Mouse (Mus musculus) kidney, embryonic 14.5 days (tissue): ENCODE measurements at regions not wholly inside any gene's neighbourhood (a gene's known extent, or its start where the extent isn't known, plus 50 kb on each side); places are given as distances from the start of the nearest gene placed in this dataset.
A peak's percentile ranks its signal among the peaks of the same experiment; 100 is the strongest.

ENCODE experiments used
- ATAC-seq: fragments of 200-750 bp; cut with Nextera tagmentation; 2 replicates; pipeline ENCODE4 v1.8.0; 2017; ENCODE audit warnings: moderate number of reproducible peaks, mild to moderate bottlenecking, moderate TSS enrichment, moderate library complexity; ENCODE audit not compliant: low FRiP score, low TSS enrichment
- H3K27ac ChIP-seq: fragments of 300-500 bp; sonication (generic); 2 replicates; pipeline ENCODE4 v1.5.1; 2014; ENCODE audit warnings: low read depth, mild to moderate bottlenecking, low read length, moderate library complexity, mixed read lengths
- H3K27me3 ChIP-seq: fragments of 300-500 bp; sonication (generic); 2 replicates; pipeline ENCODE4 v1.6.1; 2014; ENCODE audit warnings: mild to moderate bottlenecking, low read length; ENCODE audit not compliant: control insufficient read depth, insufficient read depth
- H3K36me3 ChIP-seq: fragments of 300-500 bp; sonication (generic); 2 replicates; pipeline ENCODE4 v1.6.1; 2014; ENCODE audit warnings: low read length, mixed read lengths; ENCODE audit not compliant: control insufficient read depth, insufficient read depth
- H3K4me1 ChIP-seq: fragments of 300-500 bp; sonication (generic); 2 replicates; pipeline ENCODE4 v1.6.1; 2014; ENCODE audit warnings: low read length, mixed read lengths; ENCODE audit not compliant: control insufficient read depth, insufficient read depth
- H3K4me2 ChIP-seq: fragments of 300-500 bp; sonication (generic); replicated peaks from 2 replicates; pipeline ENCODE4 v1.6.1; 2014; ENCODE audit warnings: low read depth, mild to moderate bottlenecking, low read length
- H3K4me3 ChIP-seq: fragments of 300-500 bp; sonication (generic); 2 replicates; pipeline ENCODE4 v1.5.1; 2014; ENCODE audit warnings: mild to moderate bottlenecking, low read length
- H3K9ac ChIP-seq: fragments of 300-500 bp; sonication (generic); 2 replicates; pipeline ENCODE4 v1.6.1; 2014; ENCODE audit warnings: low read depth, mild to moderate bottlenecking, low read length, moderate library complexity
- H3K9me3 ChIP-seq: fragments of 300-500 bp; sonication (generic); 2 replicates; pipeline ENCODE4 v1.6.1; 2016; ENCODE audit warnings: low read length; ENCODE audit not compliant: control insufficient read depth
- WGBS: fragments of 180-500 bp; shearing (Covaris S2); extraction: QIAGEN DNeasy Blood & Tissue Kit; methylation state at CpG from one replicate; pipeline ENCODE4 v1.1.7; 2014; 5-methylcytosine and 5-hydroxymethylcytosine counted together

DNA sequence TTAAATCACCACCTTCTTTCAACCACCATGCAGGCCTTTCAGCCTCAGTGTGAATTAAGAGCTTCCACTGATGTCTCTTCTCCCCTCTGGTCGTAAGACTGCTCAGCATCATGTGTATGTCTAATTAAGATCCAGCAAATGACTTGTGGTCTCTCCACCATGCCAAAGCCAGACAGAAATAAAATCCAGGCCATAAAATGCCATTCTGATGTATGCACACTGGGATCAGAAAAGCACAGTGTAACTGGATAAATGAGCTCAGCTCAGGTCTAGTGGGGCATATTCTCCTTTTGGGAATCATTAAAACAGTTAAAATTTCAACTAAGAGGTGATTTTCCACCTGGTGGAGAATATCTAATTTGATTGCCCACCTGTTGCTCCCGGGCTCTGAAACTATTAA lies 136.5 kb downstream of the Slc5a7 start:
- H3K27ac ChIP-seq, result no peak overlapping the region
- H3K36me3 ChIP-seq, result no peaks in the 10 kb centered on the region
- H3K27me3 ChIP-seq, result no peaks in the 10 kb centered on the region
- 37% methylated on average over 2 of the region's 2 CpGs for WGBS
- peak; percentile 71 for ATAC-seq
- H3K4me1 ChIP-seq, result no peaks in the 10 kb centered on the region; the same call in 1 of the 2 replicates
- no peak overlapping the region for H3K4me2 ChIP-seq
- no peak overlapping the region for H3K9ac ChIP-seq
- H3K4me3 ChIP-seq, result no peak overlapping the region
- no peaks in the 10 kb centered on the region for H3K9me3 ChIP-seq

DNA sequence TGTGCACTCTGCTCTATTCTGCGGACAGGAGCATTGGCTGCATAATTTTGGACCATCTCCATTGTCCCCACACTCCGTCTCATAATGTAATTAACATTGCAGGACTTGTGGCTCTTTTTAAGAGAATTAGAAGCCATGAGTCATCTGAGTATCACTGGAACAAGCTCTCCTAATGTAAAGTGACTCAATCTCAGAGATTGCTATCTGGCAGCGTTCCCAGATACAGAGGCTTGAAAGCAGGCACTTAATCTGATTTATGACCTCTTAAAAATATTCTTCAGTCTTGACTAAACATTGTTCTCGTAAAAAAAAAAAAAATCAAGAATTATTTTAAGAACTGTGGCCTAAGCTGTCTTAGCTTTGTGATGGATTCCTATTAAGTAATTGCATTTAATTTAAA lies 140.1 kb downstream of the Slc5a7 start:
- H3K27me3 ChIP-seq, result no peaks in the 10 kb centered on the region
- peak; percentile 81 for ATAC-seq
- no peak overlapping the region for H3K27ac ChIP-seq
- no peaks in the 10 kb centered on the region for H3K36me3 ChIP-seq
- H3K9ac ChIP-seq, result no peak overlapping the region
- no peaks in the 10 kb centered on the region; the same call in 1 of the 2 replicates for H3K4me1 ChIP-seq
- H3K4me3 ChIP-seq, result no peak overlapping the region
- H3K4me2 ChIP-seq, result no peak overlapping the region
- no peaks in the 10 kb centered on the region for H3K9me3 ChIP-seq
- 22% methylated on average over 4 of the region's 4 CpGs for WGBS

DNA sequence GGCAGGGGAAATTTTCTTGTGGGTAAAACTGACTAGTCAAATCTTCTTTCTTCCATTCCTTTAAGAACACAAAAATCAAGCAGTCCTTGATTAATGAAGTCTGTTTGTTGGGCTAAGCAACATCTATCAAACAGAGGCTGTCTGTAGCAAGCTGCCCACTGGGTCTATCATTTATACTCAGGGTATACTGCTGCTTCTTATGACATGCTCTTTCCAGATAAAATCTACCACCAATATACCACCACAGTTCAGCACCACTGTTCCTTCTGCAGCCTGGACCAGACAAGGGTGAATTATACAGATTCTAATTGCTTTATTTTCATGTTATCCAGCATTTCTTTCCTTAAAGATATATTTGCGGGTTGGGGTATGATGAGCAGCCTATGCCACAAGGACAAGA lies 140.5 kb downstream of the Slc5a7 start:
- H3K9me3 ChIP-seq, result no peaks in the 10 kb centered on the region
- H3K36me3 ChIP-seq, result no peaks in the 10 kb centered on the region
- ATAC-seq, result 0 out of 2 replicates have a peak, but pooled peaks have one; percentile 2
- 87% methylated on average over 1 of the region's 1 CpGs for WGBS
- H3K27me3 ChIP-seq, result no peaks in the 10 kb centered on the region
- H3K4me1 ChIP-seq, result no peaks in the 10 kb centered on the region; the same call in 1 of the 2 replicates
- H3K27ac ChIP-seq, result no peak overlapping the region
- no peak overlapping the region for H3K4me2 ChIP-seq
- H3K4me3 ChIP-seq, result no peak overlapping the region
- H3K9ac ChIP-seq, result no peak overlapping the region

DNA sequence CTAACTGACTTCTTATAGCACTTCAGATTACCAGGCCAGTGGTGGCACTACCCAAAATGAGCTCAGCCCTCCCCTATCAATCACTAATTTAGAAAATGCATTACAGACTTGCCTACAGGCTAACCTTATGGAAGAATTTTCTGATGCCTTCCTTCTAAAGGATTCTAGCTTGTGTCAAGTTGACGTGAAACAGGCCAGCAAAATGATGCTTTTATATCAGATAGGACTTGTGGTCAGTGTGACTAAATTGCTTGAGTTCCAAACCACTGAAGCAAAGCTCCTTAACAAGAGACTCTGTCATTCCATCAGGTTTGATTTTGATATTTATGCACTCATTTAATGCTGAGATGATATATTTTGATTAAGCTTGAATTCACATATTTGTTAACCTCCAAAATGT lies 143.0 kb downstream of the Slc5a7 start:
- Histone ChIP-seq H3K36me3 (no peaks in the 10 kb centered on the region), H3K4me2 (no peak overlapping the region), H3K9ac (no peak overlapping the region), H3K4me1 (no peaks in the 10 kb centered on the region; the same call in 1 of the 2 replicates), H3K27me3 (no peaks in the 10 kb centered on the region), H3K9me3 (0 out of 2 replicates have a peak, but pooled peaks cover 2% of the 10 kb centered on the region), H3K27ac (no peak overlapping the region), H3K4me3 (no peak overlapping the region)
- no peak for ATAC-seq
- 76% methylated on average over 1 of the region's 1 CpGs for WGBS

DNA sequence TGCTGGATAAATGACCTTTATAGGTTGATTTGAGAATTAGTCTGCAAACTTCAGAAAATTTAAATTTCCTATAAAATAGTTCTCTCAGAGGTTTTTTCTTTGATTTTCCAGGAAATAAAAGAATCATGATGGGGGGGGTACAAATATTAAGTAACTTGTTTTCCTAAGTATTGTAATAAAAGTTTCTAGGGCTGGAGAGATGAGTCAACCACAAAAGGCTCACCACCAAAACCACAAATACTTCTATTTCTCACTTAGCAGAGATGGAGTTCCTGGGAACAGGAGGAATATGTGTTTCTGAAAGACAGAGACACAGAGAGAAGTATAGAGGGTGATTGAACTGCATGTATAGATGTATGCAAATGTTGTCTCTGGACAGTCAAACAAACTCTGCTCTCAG lies 144.3 kb downstream of the Slc5a7 start:
- ATAC-seq, result no peak
- no peaks in the 10 kb centered on the region for H3K36me3 ChIP-seq
- H3K27ac ChIP-seq, result no peak overlapping the region
- no peak overlapping the region for H3K4me2 ChIP-seq
- H3K27me3 ChIP-seq, result no peaks in the 10 kb centered on the region
- H3K9me3 ChIP-seq, result 0 out of 2 replicates have a peak, but pooled peaks cover 2% of the 10 kb centered on the region
- no peak overlapping the region for H3K4me3 ChIP-seq
- H3K9ac ChIP-seq, result no peak overlapping the region
- no peaks in the 10 kb centered on the region; the same call in 1 of the 2 replicates for H3K4me1 ChIP-seq
